Mouse (Mus musculus) brown adipose tissue, adult 24 weeks (tissue): ENCODE measurements around the gene Rnf113a2. TPM values are rescaled to one million over a fixed set of nuclear protein-coding genes. Genes with fewer than 3 reads are reported as not detected.
A peak's percentile ranks its signal among the peaks of the same experiment; 100 is the strongest.

Experiments
- H3K27ac ChIP-seq: fragments of 200-500 bp; replicated peaks from 2 replicates; pipeline ENCODE4 v1.5.1; 2012; ENCODE audit warnings: low read depth, mild to moderate bottlenecking, low read length
- H3K4me1 ChIP-seq: fragments of 200-500 bp; 2 replicates; pipeline ENCODE4 v1.6.1; 2012; ENCODE audit warnings: low read length, mixed read lengths; ENCODE audit not compliant: control insufficient read depth, insufficient read depth, insufficient read length
- H3K4me3 ChIP-seq: fragments of 200-500 bp; 2 replicates; pipeline ENCODE4 v1.5.1; 2012; ENCODE audit warnings: low read depth, mild to moderate bottlenecking, low read length, moderate library complexity; ENCODE audit not compliant: insufficient read depth
- polyA plus RNA-seq: library from polyadenylated mRNA; stranded (reverse); fragments of >200 nt; gene quantifications from 2 replicates; pipeline ENCODE4 v1.2.4, GENCODE M21; 2012; ENCODE audit not compliant: missing spikeins, insufficient read depth, insufficient read length

Gene Rnf113a2
- polyA plus RNA-seq, 1 experiment, result 14.2 TPM

DNA sequence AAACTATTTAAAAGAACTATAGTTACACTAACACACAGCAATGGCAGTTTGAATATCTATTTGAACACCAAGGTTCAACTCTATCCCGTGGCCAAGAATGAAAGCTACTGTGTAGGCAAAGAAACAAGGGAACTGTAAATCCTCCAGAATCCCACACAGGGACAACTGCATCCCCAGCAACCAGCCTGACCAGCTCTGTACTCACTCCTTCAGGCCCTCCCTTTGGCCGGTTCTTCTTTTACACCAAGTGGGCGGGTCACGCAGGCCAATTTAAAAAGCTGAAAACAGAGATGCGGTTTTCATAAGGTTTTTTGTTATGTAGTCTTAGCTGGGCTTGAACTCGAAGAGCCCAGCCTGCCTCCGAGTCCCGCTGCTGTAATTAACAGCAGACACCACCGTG lies 17.9 kb upstream of the Rnf113a2 start:
- Histone ChIP-seq H3K4me3 (no peak overlapping the region), H3K4me1 (peaks cover 6% of the 10 kb centered on the region), H3K27ac (peak overlapping the region; percentile 87)

DNA sequence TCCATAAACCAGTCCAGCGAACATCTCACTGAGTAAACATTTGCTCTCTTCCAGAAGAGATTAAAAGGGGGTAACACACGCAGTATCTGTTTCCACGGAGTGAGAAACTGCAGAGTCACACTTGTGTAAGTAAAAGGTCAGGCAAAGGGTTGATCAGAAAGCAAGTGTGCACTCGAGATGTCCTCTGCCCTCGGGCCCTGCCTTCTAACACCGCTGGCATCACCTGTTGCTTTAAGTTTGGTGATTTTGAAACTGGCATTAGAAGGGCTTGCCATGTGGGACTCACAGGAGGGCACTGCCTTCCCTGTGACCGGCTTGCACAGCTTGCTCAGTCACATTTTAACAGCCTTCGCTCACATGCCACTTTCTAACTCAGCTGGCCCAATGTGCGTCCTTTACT lies 17.3 kb upstream of the Rnf113a2 start:
- Histone ChIP-seq H3K27ac (peak overlapping the region; percentile 87), H3K4me3 (no peak overlapping the region), H3K4me1 (peaks cover 6% of the 10 kb centered on the region)

DNA sequence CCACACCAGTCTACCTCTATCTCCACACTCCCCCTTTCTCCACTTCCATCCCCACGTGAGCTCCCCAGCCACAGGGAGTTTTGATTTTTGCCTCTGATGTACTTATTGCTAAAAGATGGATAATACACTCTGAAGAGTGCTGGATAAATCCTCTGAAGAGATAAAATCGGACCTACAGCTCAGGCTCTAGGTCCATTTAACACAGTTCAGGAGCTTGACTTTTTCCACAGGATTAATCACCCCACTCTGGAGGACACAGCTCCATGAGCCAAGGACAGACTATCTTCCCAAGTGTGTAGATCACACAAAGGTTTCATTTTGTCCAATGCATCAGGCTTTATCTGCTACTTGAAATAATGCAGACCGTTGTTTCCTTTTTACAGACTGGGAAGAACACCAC lies 16.9 kb upstream of the Rnf113a2 start:
- Histone ChIP-seq H3K27ac (peak overlapping the region; percentile 87), H3K4me1 (peaks cover 6% of the 10 kb centered on the region), H3K4me3 (no peak overlapping the region)

DNA sequence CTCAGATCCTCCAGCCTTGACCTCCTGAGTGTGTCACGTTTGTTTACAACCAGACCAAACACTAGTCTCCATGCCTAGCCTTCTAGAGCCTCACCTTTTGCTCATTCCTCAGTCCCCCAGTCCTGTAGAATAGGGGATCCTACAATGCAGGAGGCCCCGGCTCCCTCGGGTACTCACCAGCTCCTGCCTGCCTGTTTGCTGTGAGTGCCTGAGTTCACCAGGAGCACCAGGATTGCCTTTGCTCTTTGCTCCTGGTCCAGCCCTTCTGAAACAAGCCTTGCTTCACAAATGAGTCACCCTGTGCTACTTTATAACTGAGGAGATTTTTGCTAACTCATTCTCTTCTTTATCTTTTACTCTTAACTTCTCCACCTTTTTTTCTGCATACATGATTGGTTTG lies 16.3 kb upstream of the Rnf113a2 start:
- Histone ChIP-seq H3K27ac (peak overlapping the region; percentile 87), H3K4me1 (peaks cover 6% of the 10 kb centered on the region), H3K4me3 (no peak overlapping the region)

DNA sequence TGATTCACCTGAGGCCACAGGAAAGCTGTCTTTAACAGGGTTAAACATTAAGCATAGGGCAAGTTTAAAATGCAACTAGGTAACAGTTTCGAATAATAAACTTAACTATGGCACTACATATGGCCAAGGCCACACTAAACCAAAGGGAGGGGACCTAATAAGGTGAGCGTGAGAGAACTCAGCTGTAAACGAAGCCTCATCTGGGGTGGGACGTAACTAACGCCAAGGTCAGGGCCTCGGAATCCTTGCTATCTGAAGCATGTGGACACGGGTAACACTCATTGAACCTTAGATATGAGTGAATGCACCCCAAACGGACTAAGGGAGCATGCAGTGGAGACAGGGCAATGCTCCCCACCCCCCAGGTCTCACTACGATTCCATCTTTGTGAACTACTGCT lies 14.1 kb upstream of the Rnf113a2 start:
- no peak overlapping the region for H3K27ac ChIP-seq
- H3K4me1 ChIP-seq, result peaks cover 6% of the 10 kb centered on the region
- H3K4me3 ChIP-seq, result no peak overlapping the region

DNA sequence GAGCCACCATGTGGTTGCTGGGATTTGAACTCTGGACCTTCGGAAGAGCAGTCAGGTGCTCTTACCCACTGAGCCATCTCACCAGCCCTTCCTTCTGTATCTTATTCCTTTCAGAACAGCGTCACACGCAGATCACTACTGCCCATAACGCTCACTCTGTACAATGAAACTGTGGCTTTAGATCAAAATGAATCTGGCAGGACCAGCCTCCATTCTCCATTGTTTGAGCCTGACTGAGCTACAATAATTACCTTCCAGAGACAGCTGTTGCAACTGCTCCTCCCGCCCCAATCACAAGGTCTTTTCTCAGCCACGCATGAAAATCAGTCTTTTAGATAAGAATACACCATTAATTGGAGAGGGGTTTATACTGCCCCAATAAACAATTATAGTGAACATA lies 12.5 kb upstream of the Rnf113a2 start:
- peaks cover 3% of the 10 kb centered on the region for H3K4me1 ChIP-seq
- no peak overlapping the region for H3K4me3 ChIP-seq
- H3K27ac ChIP-seq, result no peak overlapping the region

DNA sequence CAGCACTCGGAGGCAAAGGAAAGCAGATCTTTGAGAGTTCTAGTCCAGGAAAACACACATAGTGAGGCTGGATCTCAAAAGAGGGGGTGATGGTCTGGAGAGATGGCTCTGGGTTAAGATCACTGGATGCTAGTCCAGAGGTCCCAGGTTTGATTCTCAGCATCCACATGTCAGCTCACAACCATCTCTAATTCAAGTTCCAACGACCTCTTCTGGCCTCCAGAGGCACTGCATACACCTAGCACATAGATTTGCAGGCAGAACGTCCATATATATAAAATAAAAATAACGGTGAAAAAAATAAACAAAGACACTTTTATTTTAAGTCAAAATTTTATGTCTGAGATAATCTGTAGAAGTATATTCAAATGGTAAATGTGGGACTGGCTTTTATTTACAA lies 9.7 kb upstream of the Rnf113a2 start:
- no peak overlapping the region for H3K4me3 ChIP-seq
- H3K27ac ChIP-seq, result no peak overlapping the region
- no peaks in the 10 kb centered on the region for H3K4me1 ChIP-seq

DNA sequence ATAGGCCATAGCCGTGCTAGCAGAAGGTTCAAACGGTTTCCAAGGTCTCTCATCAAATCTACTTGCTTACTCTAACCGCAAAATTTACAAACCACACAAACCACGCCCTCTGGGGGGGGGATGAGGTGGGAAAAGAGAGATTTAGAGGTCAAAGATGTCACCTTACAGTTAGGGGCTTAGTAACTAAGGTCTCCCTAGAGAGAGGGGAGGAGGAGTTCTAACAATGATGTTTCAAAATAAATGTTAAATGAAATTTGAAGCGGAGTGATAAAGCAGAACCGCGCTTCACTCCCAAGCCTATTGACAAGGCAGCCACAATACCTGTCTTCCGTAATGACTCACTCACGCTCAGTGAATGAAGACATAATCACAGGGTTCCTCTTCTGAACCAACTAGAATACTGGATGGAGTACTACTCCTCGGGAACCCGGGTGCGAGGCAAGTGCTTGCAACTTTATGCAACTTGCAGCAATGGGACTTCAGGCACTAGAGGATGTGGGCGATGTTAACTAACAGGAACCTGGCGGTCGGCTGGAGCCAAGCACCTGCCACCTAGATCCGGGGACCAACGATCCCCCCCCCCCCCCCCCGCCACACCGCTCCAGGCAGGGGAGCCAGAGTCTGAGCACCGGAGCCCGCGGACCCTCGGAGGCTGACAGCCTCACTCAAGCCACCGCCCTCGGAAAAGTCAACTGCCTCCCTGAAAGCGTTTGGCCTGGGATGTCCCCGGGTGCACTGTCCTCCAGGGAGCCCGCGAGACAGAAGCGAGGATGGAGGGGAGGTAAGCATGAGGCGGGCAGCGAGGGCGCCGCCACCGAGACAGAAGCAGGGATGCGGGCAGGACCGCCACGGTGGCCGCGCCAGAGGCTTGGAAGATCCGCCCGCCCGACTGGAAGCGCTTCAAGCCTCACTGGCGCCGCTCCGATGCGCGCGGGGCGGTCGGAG lies 8.8 kb upstream of the Rnf113a2 start:
- peak overlapping the region; percentile 88 for H3K4me3 ChIP-seq
- no peaks in the 10 kb centered on the region for H3K4me1 ChIP-seq
- peak overlapping the region; percentile 70 for H3K27ac ChIP-seq

DNA sequence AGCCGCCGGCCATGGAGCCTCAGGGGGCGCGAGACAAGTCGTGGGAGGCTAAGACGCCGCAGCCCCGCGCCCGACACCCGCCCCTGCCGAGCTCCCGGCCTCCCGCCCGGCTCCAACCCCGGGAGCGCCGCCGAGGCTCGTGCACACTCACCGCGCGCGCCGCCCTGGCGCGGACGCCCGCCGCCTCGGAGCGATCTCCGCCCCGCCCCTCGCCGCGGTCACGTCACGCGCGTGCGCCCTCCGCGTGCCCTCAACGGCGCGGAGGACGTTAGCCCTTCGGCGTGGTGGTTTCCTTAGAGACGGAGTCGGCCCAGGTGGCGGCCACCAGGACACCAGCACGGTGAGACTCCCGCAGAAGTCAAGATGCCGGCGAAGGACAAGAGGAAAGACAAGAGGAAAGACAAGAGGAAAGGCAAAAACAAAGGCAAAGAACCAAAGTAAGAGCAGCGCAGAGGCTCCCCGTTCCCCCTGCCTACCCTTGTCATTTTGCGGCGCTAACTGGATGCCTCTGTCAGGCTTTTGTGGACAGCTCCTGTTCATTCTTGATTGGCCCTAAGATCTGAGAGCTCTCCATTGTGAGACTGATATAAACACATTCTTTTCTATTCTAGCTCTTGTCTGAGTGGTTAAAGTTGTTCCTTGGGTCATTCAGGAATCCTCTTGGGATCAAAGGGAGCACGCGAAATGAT lies 8.0 kb upstream of the Rnf113a2 start, which contains the start of the genes Entpd5 and Bbof1:
Entpd5 (minus strand) TSS at position 211 of the 689 bp plus-strand sequence.
Bbof1 (plus strand) TSS at position 253 of the 689 bp plus-strand sequence.
- Histone ChIP-seq H3K4me1 (no peaks in the 10 kb centered on the region), H3K4me3 (peak within 1 kb of the TSS; percentile 88), H3K27ac (peak within 1 kb of the TSS; percentile 70)

DNA sequence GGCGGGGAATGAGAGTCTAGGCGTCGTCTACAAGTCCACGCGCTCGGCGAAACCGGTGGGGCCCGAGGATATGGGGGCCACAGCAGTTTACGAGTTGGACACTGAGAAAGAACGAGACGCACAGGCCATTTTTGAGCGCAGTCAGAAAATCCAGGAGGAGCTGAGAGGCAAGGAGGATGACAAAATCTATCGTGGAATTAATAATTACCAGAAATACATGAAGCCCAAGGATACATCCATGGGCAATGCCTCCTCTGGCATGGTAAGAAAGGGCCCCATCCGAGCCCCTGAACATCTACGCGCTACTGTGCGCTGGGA lies 568 bp downstream of the Rnf113a2 start:
- Histone ChIP-seq H3K4me3 (peak overlapping the region; percentile 96), H3K4me1 (peaks cover 5% of the 10 kb centered on the region), H3K27ac (peak overlapping the region; percentile 67; the same call in 1 of the 2 replicates)

DNA sequence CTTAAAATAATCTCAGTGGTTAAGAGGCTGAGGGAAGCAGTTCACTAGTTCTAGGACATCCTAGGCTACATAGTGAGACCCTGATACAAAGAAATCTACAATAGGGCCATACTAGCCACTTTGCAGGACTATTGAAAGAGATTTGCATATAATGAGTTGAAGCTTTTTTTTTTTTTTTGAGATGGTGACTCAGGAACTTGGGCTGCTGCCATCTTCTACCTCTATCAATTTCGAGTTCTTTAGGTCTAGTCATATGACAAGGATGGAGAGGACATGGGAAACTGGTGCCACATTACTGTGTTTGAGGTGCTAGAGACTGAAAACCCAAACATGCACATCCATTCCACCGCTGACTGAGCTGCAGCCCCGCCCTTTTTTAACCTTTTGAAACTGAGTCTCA lies 7.0 kb downstream of the Rnf113a2 start:
- no peak overlapping the region for H3K4me3 ChIP-seq
- H3K4me1 ChIP-seq, result no peaks in the 10 kb centered on the region
- H3K27ac ChIP-seq, result no peak overlapping the region

DNA sequence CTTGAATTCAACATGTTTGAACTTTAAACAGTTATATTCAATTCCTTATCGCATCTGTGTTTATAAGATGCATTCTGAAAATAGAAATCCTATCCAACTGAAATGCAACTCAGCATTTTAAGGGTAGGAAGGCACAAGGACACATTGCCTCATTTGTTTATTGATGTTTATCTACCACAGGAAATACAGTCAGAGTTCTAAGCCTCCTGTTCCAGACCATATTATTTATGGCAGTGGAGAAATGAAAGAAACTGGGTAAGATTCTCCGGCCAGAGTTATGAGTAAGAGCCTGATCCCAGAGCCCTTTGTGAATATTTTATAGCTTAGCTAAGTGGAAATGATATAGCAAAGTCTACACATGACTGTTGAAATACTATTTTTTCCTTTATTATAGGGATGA lies 12.8 kb downstream of the Rnf113a2 start:
- Histone ChIP-seq H3K4me1 (no peaks in the 10 kb centered on the region), H3K4me3 (no peak overlapping the region), H3K27ac (no peak overlapping the region)

DNA sequence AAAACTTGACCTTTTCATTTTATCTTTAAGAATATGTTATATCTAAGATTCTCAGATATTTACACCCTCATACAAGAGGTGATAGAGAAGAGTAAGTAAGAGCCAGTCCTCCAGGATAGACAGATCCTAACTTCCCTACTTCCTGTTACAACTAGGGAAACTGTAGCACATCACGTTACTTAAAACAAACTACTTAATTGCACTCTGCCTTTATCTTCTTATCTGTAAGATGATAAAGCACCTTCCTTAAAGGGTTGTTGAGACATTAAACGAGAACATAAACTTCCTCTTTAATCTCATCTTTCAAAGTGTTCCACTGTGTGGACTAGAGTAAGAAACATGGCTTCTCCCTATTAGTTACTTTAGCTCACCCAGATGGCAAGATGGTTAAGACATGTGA lies 21.7 kb downstream of the Rnf113a2 start:
- Histone ChIP-seq H3K27ac (no peak overlapping the region), H3K4me1 (no peaks in the 10 kb centered on the region), H3K4me3 (no peak overlapping the region)

DNA sequence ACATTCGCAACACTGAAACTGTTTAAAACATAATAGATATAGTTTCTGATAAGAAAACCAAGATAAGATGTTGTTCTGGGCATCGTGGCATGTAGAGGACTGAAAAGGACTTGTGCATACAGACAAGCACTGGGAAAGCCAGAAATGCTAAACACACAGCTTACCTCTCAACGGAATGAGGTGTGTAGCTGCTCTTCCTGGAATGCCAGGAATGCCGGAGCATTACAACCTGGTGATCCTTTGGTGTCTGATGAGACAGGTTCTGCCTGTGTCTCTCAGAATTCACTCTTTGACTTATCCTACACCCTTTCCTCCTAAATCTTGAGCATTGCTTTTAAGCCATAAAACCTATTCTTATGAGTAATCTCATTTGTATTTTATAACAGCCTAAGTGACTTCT lies 25.5 kb downstream of the Rnf113a2 start:
- H3K27ac ChIP-seq, result no peak overlapping the region
- no peak overlapping the region for H3K4me3 ChIP-seq
- no peaks in the 10 kb centered on the region for H3K4me1 ChIP-seq

DNA sequence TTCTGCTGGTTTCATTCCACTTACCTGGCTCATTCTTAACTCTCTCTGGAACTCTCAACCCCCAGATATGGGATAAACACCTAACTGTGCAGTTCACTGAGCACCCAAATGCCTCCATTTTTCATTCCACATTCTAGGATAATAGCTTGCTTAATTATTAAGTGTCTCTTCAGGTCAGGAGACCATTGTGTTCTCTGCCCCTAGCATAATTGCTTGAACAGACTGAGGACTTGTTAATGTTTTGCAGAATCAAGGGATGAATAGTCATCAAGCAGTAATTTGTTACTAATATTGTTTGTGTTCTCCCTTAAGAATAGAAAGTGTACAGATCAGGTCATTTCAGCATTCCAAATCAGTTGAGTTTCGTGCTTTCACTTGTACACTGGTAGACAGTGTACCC lies 30.4 kb downstream of the Rnf113a2 start:
- H3K4me3 ChIP-seq, result no peak overlapping the region
- no peak overlapping the region for H3K27ac ChIP-seq
- no peaks in the 10 kb centered on the region for H3K4me1 ChIP-seq

DNA sequence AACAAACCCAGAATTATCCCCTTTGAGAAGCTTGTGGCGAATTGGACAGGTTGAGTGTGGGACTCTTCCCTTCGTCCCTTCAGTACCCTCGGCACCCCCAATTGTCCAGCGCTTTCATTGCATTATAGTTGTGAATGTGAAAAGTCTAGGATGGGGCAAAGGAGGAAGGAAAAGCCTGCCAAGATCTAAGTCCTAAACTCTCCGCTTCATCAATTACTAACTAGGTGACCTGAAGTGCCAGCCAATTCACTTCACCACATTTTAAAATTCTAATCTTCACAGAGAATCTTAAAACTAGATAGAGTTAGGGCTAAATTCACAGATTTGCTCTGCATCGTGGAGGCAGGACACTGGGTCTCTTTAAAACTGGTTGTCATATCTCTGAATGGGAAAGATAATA lies 31.2 kb downstream of the Rnf113a2 start:
- Histone ChIP-seq H3K4me1 (no peaks in the 10 kb centered on the region), H3K27ac (no peak overlapping the region), H3K4me3 (no peak overlapping the region)
